Mouse (Mus musculus) hindbrain, postnatal 0 days (tissue): ENCODE results near the gene Pdpr. TPM values are rescaled to one million over a fixed set of nuclear protein-coding genes. Genes with fewer than 3 reads are reported as not detected.
"Not testable (repeated sequence)": the region's sequence is repeated elsewhere in the genome, so short reads cannot be mapped to it uniquely, and the experiment has no call there.

Experiments used
- ATAC-seq: fragments of 200-750 bp; cut with Nextera tagmentation; 2 replicates; pipeline ENCODE4 v1.8.0; 2017; ENCODE audit warnings: mild to moderate bottlenecking, moderate TSS enrichment, moderate library complexity
- DNase-seq: peaks from one replicate; pipeline ENCODE4 v3.0.0-alpha.2; 2015; ENCODE audit warnings: low spot score
- H3K27ac ChIP-seq: fragments of 300-500 bp; sonication (generic); 2 replicates; pipeline ENCODE4 v1.5.1; 2014; ENCODE audit warnings: mild to moderate bottlenecking
- H3K27me3 ChIP-seq: fragments of 300-500 bp; sonication (generic); 2 replicates; pipeline ENCODE4 v1.6.1; 2014; ENCODE audit warnings: low read length, mixed read lengths; ENCODE audit not compliant: insufficient read depth
- H3K36me3 ChIP-seq: fragments of 300-500 bp; sonication (generic); 2 replicates; pipeline ENCODE4 v1.6.1; 2014; ENCODE audit warnings: low read length, mixed read lengths; ENCODE audit not compliant: insufficient read depth
- H3K4me1 ChIP-seq: fragments of 300-500 bp; sonication (generic); 2 replicates; pipeline ENCODE4 v1.6.1; 2014; ENCODE audit warnings: antibody characterized with exemption, low read length, mixed read lengths; ENCODE audit not compliant: insufficient read depth
- H3K4me2 ChIP-seq: fragments of 300-500 bp; sonication (generic); 2 replicates; pipeline ENCODE4 v1.6.1; 2014; ENCODE audit warnings: low read depth, mild to moderate bottlenecking, low read length, moderate library complexity, mixed read lengths
- H3K4me3 ChIP-seq: fragments of 300-500 bp; sonication (generic); 2 replicates; pipeline ENCODE4 v1.5.1; 2014; ENCODE audit warnings: low read length
- H3K9ac ChIP-seq: fragments of 300-500 bp; sonication (generic); replicated peaks from 2 replicates; pipeline ENCODE4 v1.6.1; 2014; ENCODE audit warnings: mild to moderate bottlenecking, low read length, moderate library complexity, mixed read lengths
- H3K9me3 ChIP-seq: fragments of 300-500 bp; sonication (generic); 2 replicates; pipeline ENCODE4 v1.6.1; 2016; ENCODE audit warnings: low read length, mixed read lengths
- CTCF ChIP-seq: IDR thresholded peaks from 2 replicates; pipeline ENCODE4 v1.5.1; 2016; ENCODE audit warnings: antibody characterized with exemption, control low read depth, low read depth
- WGBS: fragments of 180-500 bp; shearing (Covaris S2); extraction: QIAGEN DNeasy Blood & Tissue Kit; methylation state at CpG from one replicate; pipeline ENCODE4 v1.1.7; 2014; 5-methylcytosine and 5-hydroxymethylcytosine counted together
- polyA plus RNA-seq: library from polyadenylated mRNA; unstranded; fragments of >200 nt; fragmentation: Nextera tagmentation; extraction: Ambion mirVana; gene quantifications from 2 replicates; pipeline ENCODE4 v1.2.1, GENCODE M21; 2015
- total RNA-seq: library from RNA; depleted of rRNA; stranded (reverse); fragments of >200 nt; gene quantifications from 2 replicates; pipeline ENCODE4 v1.2.3, GENCODE M21; 2014

The Pdpr gene
- total and polyA plus RNA-seq, 2 experiments from 2014 or later: 10.7 to 29.6 TPM

GRCm38 (mm10) chr8:111090126-111090525 lies 4.3 kb upstream of the Pdpr start:
- no peaks in the 10 kb centered on the region for H3K27me3 ChIP-seq
- H3K4me2 ChIP-seq: no peak overlapping the region
- no peaks in the 10 kb centered on the region for H3K36me3 ChIP-seq
- no peaks in the 10 kb centered on the region for H3K4me1 ChIP-seq
- H3K27ac ChIP-seq: no peak overlapping the region
- H3K4me3 ChIP-seq: no peak overlapping the region
- no peaks in the 10 kb centered on the region for H3K9me3 ChIP-seq
- ATAC-seq: peak; percentile 55; the same call in 1 of the 2 replicates
- H3K9ac ChIP-seq: no peak overlapping the region
- TF ChIP-seq CTCF: peak; percentile 87
- 0% methylated on average over 2 of the region's 2 CpGs for WGBS
- DNase-seq: peak; percentile 89

GRCm38 (mm10) chr8:111091706-111092105 lies 2.7 kb upstream of the Pdpr start:
- no peaks in the 10 kb centered on the region for H3K4me1 ChIP-seq

GRCm38 (mm10) chr8:111092326-111092725 lies 2.1 kb upstream of the Pdpr start, which contains the start of gene Clec18a:
Gene Clec18a (minus strand): TSS chr8:111092426.
- 93% methylated on average over 4 of the region's 6 CpGs for WGBS
- ATAC-seq, DNase-seq, H3K4me2 ChIP-seq, H3K9me3 ChIP-seq, H3K36me3 ChIP-seq, H3K4me3 ChIP-seq, H3K4me1 ChIP-seq, H3K27me3 ChIP-seq, H3K9ac ChIP-seq, H3K27ac ChIP-seq: not testable (repeated sequence)

More at GRCm38 (mm10) chr8:111091706-111092105, 2.7 kb upstream of the Pdpr start:
- 81% methylated on average over 7 of the region's 7 CpGs for WGBS
- Histone ChIP-seq H3K27ac (no peak overlapping the region), H3K4me2 (no peak overlapping the region), H3K36me3 (no peaks in the 10 kb centered on the region), H3K4me3 (no peak overlapping the region), H3K27me3 (no peaks in the 10 kb centered on the region), H3K9me3 (no peaks in the 10 kb centered on the region), H3K9ac (no peak overlapping the region)
- no peak for TF ChIP-seq CTCF
- DNase-seq (no peak), ATAC-seq (no peak)

- Histone ChIP-seq H3K27ac (peak overlapping the region; percentile 48; the same call in 1 of the 2 replicates), H3K4me2 (peak overlapping the region; percentile 62), H3K9ac (peak overlapping the region; percentile 61), H3K4me3 (peak overlapping the region; percentile 67)
- WGBS: under 1% methylated on average over 53 of the region's 69 CpGs
- not testable (repeated sequence) for H3K9me3 ChIP-seq, ATAC-seq, H3K36me3 ChIP-seq, H3K27me3 ChIP-seq, H3K4me1 ChIP-seq, DNase-seq
Measured at GRCm38 (mm10) chr8:111094719-111095302, 381 bp downstream of the Pdpr start.

- no peak for ATAC-seq
- 94% methylated on average over 5 of the region's 5 CpGs for WGBS
Measured at GRCm38 (mm10) chr8:111114891-111115290, 20.5 kb downstream of the Pdpr start.

GRCm38 (mm10) chr8:111119481-111119880 lies 25.1 kb downstream of the Pdpr start:
- ATAC-seq: no peak
- H3K9ac ChIP-seq: no peak overlapping the region
- TF ChIP-seq CTCF: no peak
- H3K27ac ChIP-seq: no peak overlapping the region
- 93% methylated on average over 3 of the region's 3 CpGs for WGBS
- no peak overlapping the region for H3K4me3 ChIP-seq
- no peaks in the 10 kb centered on the region for H3K9me3 ChIP-seq
- DNase-seq: no peak
- H3K4me2 ChIP-seq: no peak overlapping the region
- no peaks in the 10 kb centered on the region for H3K27me3 ChIP-seq
- peaks cover 60% of the 10 kb centered on the region for H3K36me3 ChIP-seq
- H3K4me1 ChIP-seq: no peaks in the 10 kb centered on the region

More at GRCm38 (mm10) chr8:111114891-111115290, 20.5 kb downstream of the Pdpr start:
- Histone ChIP-seq H3K27ac (no peak overlapping the region), H3K4me3 (no peak overlapping the region), H3K27me3 (no peaks in the 10 kb centered on the region), H3K9me3 (no peaks in the 10 kb centered on the region), H3K4me2 (no peak overlapping the region), H3K4me1 (no peaks in the 10 kb centered on the region), H3K36me3 (peaks cover 42% of the 10 kb centered on the region), H3K9ac (no peak overlapping the region)
- no peak for DNase-seq
- TF ChIP-seq CTCF: no peak

GRCm38 (mm10) chr8:111130756-111131155 lies 36.3 kb downstream of the Pdpr start:
- Histone ChIP-seq H3K27me3 (no peaks in the 10 kb centered on the region), H3K9me3 (no peaks in the 10 kb centered on the region), H3K4me2 (no peak overlapping the region), H3K4me3 (no peak overlapping the region), H3K27ac (no peak overlapping the region), H3K4me1 (no peaks in the 10 kb centered on the region), H3K36me3 (peaks cover 46% of the 10 kb centered on the region), H3K9ac (no peak overlapping the region)
- ATAC-seq (no peak), DNase-seq (no peak)
- 98% methylated on average over 2 of the region's 2 CpGs for WGBS
- no peak for TF ChIP-seq CTCF
